Mouse (Mus musculus) CH12.LX (cell line): ENCODE results near the gene Amh. TPM values are rescaled to one million over a fixed set of nuclear protein-coding genes. Genes with fewer than 3 reads are reported as not detected.

Experiments
- DNase-seq: peaks from one replicate; pipeline ENCODE4 v3.0.0-alpha.2; 2013; ENCODE audit errors: extremely low read depth
- H3K27ac ChIP-seq: 2 replicates; pipeline ENCODE4 v1.5.1; 2012; ENCODE audit warnings: low read depth, mild to moderate bottlenecking, control low read depth, moderate library complexity; ENCODE audit not compliant: insufficient read depth
- H3K27me3 ChIP-seq: replicated peaks from 2 replicates; pipeline ENCODE3; 2012; ENCODE audit warnings: inconsistent platforms
- H3K36me3 ChIP-seq, 2 experiments: replicated peaks in 1 of 2; 2 replicates each; pipeline versions ENCODE3 to v1.6.1; 2012; ENCODE audit warnings: inconsistent platforms in 1 of 2, low read length in 1 of 2, mild to moderate bottlenecking in 1 of 2, mixed read lengths in 1 of 2, moderate library complexity in 1 of 2; ENCODE audit not compliant: control insufficient read depth in 1 of 2, insufficient read depth in 1 of 2
- H3K4me1 ChIP-seq, 2 experiments: 2 replicates each; pipeline ENCODE4 v1.6.1; 2012; ENCODE audit warnings: inconsistent platforms in 1 of 2, moderate library complexity in 1 of 2; ENCODE audit not compliant: insufficient read depth in 2 of 2, control insufficient read depth in 1 of 2
- H3K4me2 ChIP-seq: 2 replicates; pipeline ENCODE4 v1.6.1; 2012; ENCODE audit warnings: low read depth, mild to moderate bottlenecking, control low read depth; ENCODE audit not compliant: poor library complexity, insufficient read depth, severe bottlenecking
- H3K4me3 ChIP-seq, 3 experiments: fragments of 150-350 bp in 1 of 3; sonication (generic) in 1 of 3; replicated peaks in 1 of 3; 2 replicates each; pipeline versions ENCODE3 to v1.5.1; 2011 to 2012; ENCODE audit warnings: low read depth in 2 of 3, low read length in 2 of 3, mild to moderate bottlenecking in 2 of 3, moderate library complexity in 2 of 3, control low read depth in 1 of 3, improper control_type of control experiment in 1 of 3, inconsistent platforms in 1 of 3, mixed read lengths in 1 of 3; ENCODE audit not compliant: poor library complexity in 1 of 3
- H3K79me2 ChIP-seq: replicated peaks from 2 replicates; pipeline ENCODE4 v1.6.1; 2012; ENCODE audit warnings: mild to moderate bottlenecking, moderate library complexity; ENCODE audit not compliant: control insufficient read depth, poor library complexity, insufficient read depth, severe bottlenecking; ENCODE audit errors: extremely low read depth
- H3K9ac ChIP-seq: 2 replicates; pipeline ENCODE4 v1.6.1; 2012; ENCODE audit warnings: low read depth, mild to moderate bottlenecking, control low read depth, moderate library complexity; ENCODE audit not compliant: insufficient read depth
- H3K9me3 ChIP-seq: replicated peaks from 2 replicates; pipeline ENCODE3; 2012; ENCODE audit warnings: low read length, inconsistent platforms, mixed read lengths
- CHD1 ChIP-seq: IDR thresholded peaks from 2 replicates; pipeline ENCODE4 v1.6.1; 2012; ENCODE audit warnings: low read depth, low read length, improper control_type of control experiment, inconsistent platforms
- CTCF ChIP-seq, 2 experiments: IDR thresholded peaks in 1 of 2; conservative IDR thresholded peaks in 1 of 2; 2 replicates each; pipeline ENCODE4 v1.5.1; 2011 to 2012; ENCODE audit warnings: low read depth in 2 of 2, low read length in 2 of 2, improper control_type of control experiment in 1 of 2, inconsistent platforms in 1 of 2, mild to moderate bottlenecking in 1 of 2, moderate library complexity in 1 of 2
- E2F4 ChIP-seq: IDR thresholded peaks from 2 replicates; pipeline ENCODE4 v1.6.1; 2011; ENCODE audit warnings: low read depth, low read length, improper control_type of control experiment; ENCODE audit not compliant: insufficient replicate concordance
- ELF1 ChIP-seq: IDR thresholded peaks from 2 replicates; pipeline ENCODE4 v1.6.1; 2014; ENCODE audit warnings: low read depth, mild to moderate bottlenecking, inconsistent platforms, low read length, improper control_type of control experiment
- ETS1 ChIP-seq: conservative IDR thresholded peaks from 2 replicates; pipeline ENCODE4 v1.6.1; 2012; ENCODE audit warnings: low read depth, mild to moderate bottlenecking, inconsistent platforms, low read length, improper control_type of control experiment, moderate library complexity
- HCFC1 ChIP-seq: IDR thresholded peaks from 2 replicates; pipeline ENCODE4 v1.6.1; 2012; ENCODE audit warnings: low read depth, mild to moderate bottlenecking, inconsistent platforms, low read length, improper control_type of control experiment
- NELFE ChIP-seq: IDR thresholded peaks from 2 replicates; pipeline ENCODE4 v1.6.1; 2011; ENCODE audit warnings: low read depth, low read length, improper control_type of control experiment
- POLR2A ChIP-seq: IDR thresholded peaks from 2 replicates; pipeline ENCODE4 v1.6.1; 2011; ENCODE audit warnings: low read depth, mild to moderate bottlenecking, improper control_type of control experiment, low read length
- UBTF ChIP-seq: IDR thresholded peaks from 2 replicates; pipeline ENCODE4 v1.6.1; 2012; ENCODE audit warnings: low read depth, mild to moderate bottlenecking, inconsistent platforms, low read length, improper control_type of control experiment, moderate library complexity
- ZKSCAN1 ChIP-seq: IDR thresholded peaks from 2 replicates; pipeline ENCODE4 v1.6.1; 2012; ENCODE audit warnings: low read depth, inconsistent platforms, low read length, improper control_type of control experiment, borderline replicate concordance
- ZMIZ1 ChIP-seq: IDR thresholded peaks from 2 replicates; pipeline ENCODE4 v1.6.1; 2012; ENCODE audit warnings: low read depth, mild to moderate bottlenecking, inconsistent platforms, low read length, improper control_type of control experiment
- dilution Hi-C: fragments of 300-500 bp; cut with MboI; formaldehyde crosslinking; loops from 2 replicates; pipeline ENCODE4 v1.14.3; 2020; ENCODE audit warnings: low sequenced_read_pairs; ENCODE audit not compliant: extremely low pct_unique_long_range_greater_than_20kb, extremely low pct_ligation_motif_present
- in situ Hi-C: fragments of 300-500 bp; cut with MboI; formaldehyde crosslinking; loops from 3 replicates; pipeline ENCODE4 v1.14.3; 2019; ENCODE audit warnings: low sequenced_read_pairs, low pct_ligation_motif_present, low pct_unique_long_range_greater_than_20kb, mixed read lengths
- polyA plus RNA-seq: library from polyadenylated mRNA; unstranded; fragments of >175 nt; gene quantifications from 2 replicates; pipeline ENCODE4 v1.2.1, GENCODE M21; 2012; ENCODE audit warnings: low read depth; ENCODE audit not compliant: insufficient read length
- total RNA-seq, 2 experiments: library from RNA; depleted of rRNA; stranded (reverse); fragments of 300-350 nt in 1 of 2; fragments of >200 nt in 1 of 2; gene quantifications; 2 replicates each; pipeline ENCODE4 v1.2.3; 2012 to 2014

Gene Amh
- total and polyA plus RNA-seq, 3 experiments = 0.43 to 1.1 (median 0.59) TPM

DNA sequence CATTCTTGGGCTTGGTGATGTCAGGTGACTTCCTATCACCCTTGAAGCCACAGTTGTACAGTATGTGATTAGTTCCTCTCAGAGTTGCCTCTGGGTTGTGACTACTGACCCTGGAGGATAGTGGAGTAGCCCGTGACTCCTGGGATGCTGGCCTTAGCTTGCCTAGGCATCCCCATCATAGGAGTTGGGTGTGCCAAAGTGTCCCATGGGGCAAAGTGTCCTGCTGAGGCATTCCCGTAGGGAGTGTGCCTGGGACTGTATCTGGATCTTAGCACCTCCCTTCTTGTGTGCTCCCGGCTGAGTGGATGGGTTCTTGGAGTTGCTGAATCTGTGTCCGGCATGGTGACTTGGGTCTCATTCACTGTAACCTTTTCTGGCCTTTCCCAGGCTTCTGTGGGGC lies 30.1 kb upstream of the Amh start:
- Histone ChIP-seq H3K4me3 (no peak overlapping the region), H3K9me3 (no peaks in the 10 kb centered on the region), H3K79me2 (no peaks in the 10 kb centered on the region), H3K27ac (no peak overlapping the region), H3K9ac (no peak overlapping the region), H3K36me3 (peaks cover 93 to 100% of the 10 kb centered on the region in 2 experiments), H3K4me2 (no peak overlapping the region), H3K27me3 (no peaks in the 10 kb centered on the region), H3K4me1 (peaks cover 4 to 10% of the 10 kb centered on the region in 2 experiments; a peak in 2 of 4 replicates)
- in situ Hi-C loops (no loop called here), dilution Hi-C loops (no loop called here)
- DNase-seq = no peak
- TF ChIP-seq CTCF (conservative IDR thresholded peaks at IDR 0.05 in 1 of 2, IDR thresholded peaks at IDR 0.05 in 1 of 2; ENCODE audit: low read depth in 2 of 2, low read length in 2 of 2) = peak in 1 of 2 experiments; percentile 3; a peak in 1 of 4 replicates
- no peak for TF ChIP-seq ELF1

- H3K27me3 ChIP-seq = no peaks in the 10 kb centered on the region
- H3K79me2 ChIP-seq = no peaks in the 10 kb centered on the region
- no peak overlapping the region for H3K4me3 ChIP-seq
- DNase-seq = no peak
- H3K9ac ChIP-seq = no peak overlapping the region
- TF ChIP-seq E2F4 = no peak
- TF ChIP-seq HCFC1 = no peak
- TF ChIP-seq UBTF = no peak
- no peak for TF ChIP-seq ETS1
- no peak for TF ChIP-seq CHD1
- no peak for TF ChIP-seq POLR2A
- in situ Hi-C loops = no loop called here
- dilution Hi-C loops = no loop called here
- no peak overlapping the region for H3K27ac ChIP-seq
- no peaks in the 10 kb centered on the region for H3K9me3 ChIP-seq
- H3K4me2 ChIP-seq = no peak overlapping the region
- H3K36me3 ChIP-seq = peaks cover 89 to 100% of the 10 kb centered on the region in 2 experiments
- peaks cover 4 to 10% of the 10 kb centered on the region in 2 experiments; a peak in 2 of 4 replicates for H3K4me1 ChIP-seq
These were observed 29.3 kb upstream of the Amh start for GRCm38 (mm10) chr10:80775731-80776130.

DNA sequence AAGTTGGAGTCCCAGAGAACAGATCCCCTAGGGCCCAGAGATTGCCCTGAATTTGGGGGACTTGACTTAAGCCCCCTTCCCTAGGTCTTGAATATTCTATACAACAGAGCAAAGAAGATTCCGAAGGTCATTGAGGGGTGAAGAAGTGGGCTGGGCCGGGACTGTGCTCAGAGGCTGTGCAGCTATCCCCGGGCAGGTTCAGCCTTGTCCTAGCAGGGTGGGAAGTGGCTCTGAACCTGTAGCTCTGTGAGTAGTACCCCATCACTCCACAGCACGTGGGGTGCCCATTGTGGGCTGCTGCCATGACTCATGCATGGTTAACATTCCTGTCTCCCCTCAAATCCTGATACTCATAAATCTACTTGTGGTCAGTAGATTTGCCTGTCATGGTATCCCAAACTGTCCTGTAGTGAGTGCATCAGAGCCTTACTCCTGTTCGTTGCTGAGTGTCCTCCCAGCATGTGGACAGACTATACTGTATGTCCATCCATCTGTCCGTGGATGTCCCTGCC lies 28.6 kb upstream of the Amh start:
- peaks cover 89 to 100% of the 10 kb centered on the region in 2 experiments for H3K36me3 ChIP-seq
- H3K4me1 ChIP-seq = peaks cover 4 to 10% of the 10 kb centered on the region in 2 experiments; a peak in 2 of 4 replicates
- dilution Hi-C loops (no loop called here), in situ Hi-C loops (no loop called here)
- H3K79me2 ChIP-seq = no peaks in the 10 kb centered on the region
- H3K9ac ChIP-seq = no peak overlapping the region
- no peaks in the 10 kb centered on the region for H3K9me3 ChIP-seq
- no peak overlapping the region for H3K4me2 ChIP-seq
- DNase-seq = no peak
- H3K4me3 ChIP-seq = no peak overlapping the region
- TF ChIP-seq ZMIZ1 = no peak
- no peak for TF ChIP-seq ZKSCAN1
- no peak for TF ChIP-seq NELFE
- TF ChIP-seq, all 38 proteins: peak for 0
- H3K27me3 ChIP-seq = no peaks in the 10 kb centered on the region
- no peak overlapping the region for H3K27ac ChIP-seq
